In the genomic region with DNA sequence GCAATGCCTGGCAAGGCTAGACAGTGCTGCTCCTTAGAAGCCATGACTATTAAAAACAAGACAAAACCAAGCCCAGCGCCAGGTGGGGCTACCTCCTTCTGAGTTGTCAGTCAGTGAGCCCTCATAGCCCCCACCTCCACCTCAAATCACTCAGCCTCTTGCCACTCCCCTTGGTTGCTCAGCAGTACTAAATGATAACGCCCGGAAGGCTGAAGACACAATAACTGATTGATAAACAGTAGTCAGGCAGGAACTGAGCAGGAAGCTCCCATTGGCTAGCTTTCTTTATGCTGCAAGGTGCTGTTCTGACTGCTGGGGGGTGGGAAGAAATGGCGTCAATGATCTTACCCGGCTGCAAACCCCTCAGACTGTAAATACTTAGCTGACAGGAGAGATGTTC, we compare ENCODE assay signal across 17 mouse cellular contexts. TPM values are rescaled to one million over a fixed set of nuclear protein-coding genes. Genes with fewer than 3 reads are reported as not detected.
DNase-seq lines count a peak whose midpoint lies in the region; ATAC-seq and TF ChIP-seq lines count a peak whose summit lies in the region.
"Had no signal": no experiment of that assay in that cellular context is flagged by ENCODE, and none has a peak within 500 bp of the region (broad histone marks: within the 10 kb centered on the region; RNA-seq: fewer than 3 reads in every experiment).

No protein-coding gene starts in this region.

- TF ChIP-seq CTCF in forebrain, postnatal 0 days (IDR thresholded peaks at IDR 0.05; ENCODE audit: low read depth), result no peak
- no peak for TF ChIP-seq CTCF in lung, embryonic 14.5 days (IDR thresholded peaks at IDR 0.05; ENCODE audit: low read depth)

- H3K27ac ChIP-seq in forebrain, embryonic 12.5 days, result no peak overlapping the region
- H3K27ac ChIP-seq in forebrain, postnatal 0 days (ENCODE audit: low read depth, low read length), result no peak overlapping the region
- no peak overlapping the region for H3K27ac ChIP-seq in lung, embryonic 14.5 days (ENCODE audit: low read depth)
- H3K27ac ChIP-seq: midbrain, embryonic 12.5 days had no signal

- H3K4me1 ChIP-seq in forebrain, embryonic 12.5 days, result peaks cover 7% of the 10 kb centered on the region
- 0 out of 2 replicates have a peak, but pooled peaks cover 8% of the 10 kb centered on the region for H3K4me1 ChIP-seq in forebrain, postnatal 0 days (ENCODE audit: insufficient read depth)
- H3K4me1 ChIP-seq in lung, embryonic 14.5 days (ENCODE audit: insufficient read depth), result no peaks in the 10 kb centered on the region

- H3K9me3 ChIP-seq in forebrain, embryonic 12.5 days, result no peaks in the 10 kb centered on the region
- H3K9me3 ChIP-seq in forebrain, postnatal 0 days (ENCODE audit: low read length), result no peaks in the 10 kb centered on the region
- no peaks in the 10 kb centered on the region for H3K9me3 ChIP-seq in lung, embryonic 14.5 days (ENCODE audit: low read depth, low read length)
- H3K9me3 ChIP-seq: midbrain, embryonic 12.5 days had no signal

- no peaks in the 10 kb centered on the region for H3K27me3 ChIP-seq in forebrain, embryonic 12.5 days
- H3K27me3 ChIP-seq in forebrain, postnatal 0 days (ENCODE audit: insufficient read depth, low read length), result no peaks in the 10 kb centered on the region
- H3K27me3 ChIP-seq in lung, embryonic 14.5 days (ENCODE audit: insufficient read depth, low read length), result no peaks in the 10 kb centered on the region
- H3K27me3 ChIP-seq: midbrain, embryonic 12.5 days had no signal

- H3K9ac ChIP-seq in forebrain, embryonic 12.5 days, result no peak overlapping the region
- H3K9ac ChIP-seq in forebrain, postnatal 0 days, result no peak overlapping the region
- H3K9ac ChIP-seq in lung, embryonic 14.5 days, result no peak overlapping the region
- H3K9ac ChIP-seq: midbrain, embryonic 12.5 days had no signal

- H3K4me3 ChIP-seq in forebrain, embryonic 12.5 days (replicated peaks), result no peak overlapping the region
- no peak overlapping the region for H3K4me3 ChIP-seq in forebrain, postnatal 0 days (ENCODE audit: low read depth, low read length)
- H3K4me3 ChIP-seq in lung, embryonic 14.5 days (ENCODE audit: low read depth, low read length), result no peak overlapping the region
- H3K4me3 ChIP-seq: midbrain, embryonic 12.5 days had no signal

- peak; percentile 41; the same call in 1 of the 2 replicates for ATAC-seq in forebrain, embryonic 12.5 days (ENCODE audit: low FRiP score)
- ATAC-seq in forebrain, postnatal 0 days, result no peak
- 0 out of 2 replicates have a peak, but pooled peaks have one; percentile 17 for ATAC-seq in lung, embryonic 14.5 days (ENCODE audit: insufficient read depth)
- 0 out of 2 replicates have a peak, but pooled peaks have one; percentile 9 for ATAC-seq in megakaryocyte progenitor cell, adult 5-6 weeks (replicated peaks; ENCODE audit: poor library complexity)
- no peak for ATAC-seq in inflammation-experienced regulatory T-cells, adult 6 months
- ATAC-seq: forebrain, embryonic 14.5 days had no signal

- H3K36me3 ChIP-seq in forebrain, embryonic 12.5 days (replicated peaks), result no peaks in the 10 kb centered on the region
- H3K36me3 ChIP-seq in forebrain, postnatal 0 days (ENCODE audit: insufficient read depth), result no peaks in the 10 kb centered on the region
- no peaks in the 10 kb centered on the region for H3K36me3 ChIP-seq in lung, embryonic 14.5 days (ENCODE audit: insufficient read depth)
- H3K36me3 ChIP-seq: midbrain, embryonic 12.5 days had no signal

- DNase-seq in forebrain, postnatal 0 days, result no peak
- DNase-seq in lung, embryonic 14.5 days, result no peak
- DNase-seq in lung, postnatal 36 days, result no peak
- no peak for DNase-seq in layer of hippocampus, adult 11-12 months (ENCODE audit: low spot score)
- DNase-seq: adrenal gland, postnatal 10 days; cerebellum, adult 18-20 months; cerebellum, postnatal 25 days; kidney, adult 9 months; kidney, postnatal 14 days; thymus, adult 2 months; thymus, postnatal 4 days had no signal

- no peak overlapping the region for H3K4me2 ChIP-seq in forebrain, embryonic 12.5 days
- H3K4me2 ChIP-seq in forebrain, postnatal 0 days (ENCODE audit: low read depth), result no peak overlapping the region
- H3K4me2 ChIP-seq in lung, embryonic 14.5 days, result no peak overlapping the region
- H3K4me2 ChIP-seq: heart, embryonic 11.5 days; midbrain, embryonic 12.5 days had no signal

- 71% methylated on average over 5 of the region's 5 CpGs for WGBS in forebrain, embryonic 12.5 days
- WGBS in forebrain, postnatal 0 days, result 52% methylated on average over 5 of the region's 5 CpGs
- WGBS in lung, embryonic 14.5 days, result 24% methylated on average over 5 of the region's 5 CpGs

RNA-seq across cellular contexts. Expression of a gene that starts 18.1 kb away (rescaled TPM):
- polyA plus RNA-seq in forebrain, embryonic 12.5 days (2016; fragmentation: Nextera tagmentation; extraction: Ambion mirVana), result 208 and 212 TPM in 2 replicates
- total RNA-seq in forebrain, postnatal 0 days (2014; rRNA removed), result 126 and 132 TPM in 2 replicates
- 190 and 204 TPM in 2 replicates for polyA plus RNA-seq in forebrain, postnatal 0 days (2015; fragmentation: Nextera tagmentation; extraction: Ambion mirVana)
- polyA plus RNA-seq in lung, embryonic 14.5 days (2014; fragmentation: Nextera tagmentation; extraction: Ambion mirVana), result 191 and 193 TPM in 2 replicates
- 191 and 204 TPM in 2 replicates for total RNA-seq in megakaryocyte progenitor cell, adult 5-6 weeks (2015)
- total RNA-seq in megakaryocyte progenitor cell, adult 5-6 weeks (2017), result 168 and 172 TPM in 2 replicates
- polyA plus RNA-seq in inflammation-experienced regulatory T-cells, adult 6 months (2017; shearing (Covaris generic)), result 10 to 100 TPM; 24.1 to 48.2 (median 29.5) TPM

RNA-seq across cellular contexts. Expression of a gene that starts 37.5 kb away (rescaled TPM):
- 32.3 and 32.7 TPM in 2 replicates for polyA plus RNA-seq in forebrain, embryonic 12.5 days (2016; fragmentation: Nextera tagmentation; extraction: Ambion mirVana)
- total RNA-seq in forebrain, postnatal 0 days (2014; rRNA removed), result 5.0 and 9.1 TPM in 2 replicates
- polyA plus RNA-seq in forebrain, postnatal 0 days (2015; fragmentation: Nextera tagmentation; extraction: Ambion mirVana), result 10.6 and 11.0 TPM in 2 replicates
- polyA plus RNA-seq in lung, embryonic 14.5 days (2014; fragmentation: Nextera tagmentation; extraction: Ambion mirVana), result 62.0 and 64.2 TPM in 2 replicates
- 55.1 and 55.4 TPM in 2 replicates for total RNA-seq in megakaryocyte progenitor cell, adult 5-6 weeks (2015)
- 58.5 and 71.7 TPM in 2 replicates for total RNA-seq in megakaryocyte progenitor cell, adult 5-6 weeks (2017)
- polyA plus RNA-seq in inflammation-experienced regulatory T-cells, adult 6 months (2017; shearing (Covaris generic)), result 100 to 1,000 TPM in 1 of 3 experiments, 10 to 100 TPM in 2; 77.2 to 126 (median 80.3) TPM

Comparison
In these comparisons a context has a peak if more than half of its experiments do, and no peak if none do; other contexts are left out.
1. ATAC-seq: peak in forebrain, embryonic 12.5 days (single experiment), lung, embryonic 14.5 days (single experiment) and megakaryocyte progenitor cell, adult 5-6 weeks (single experiment); none in forebrain, postnatal 0 days (single experiment) and inflammation-experienced regulatory T-cells, adult 6 months (single experiment).